Mouse (Mus musculus) erythroid progenitor cell, adult 5-6 weeks (primary cell): ENCODE results near the gene Mex3d. TPM values are rescaled to one million over a fixed set of nuclear protein-coding genes. Genes with fewer than 3 reads are reported as not detected.

Source experiments
- ATAC-seq: replicated peaks from 2 replicates; pipeline ENCODE4 v1.8.0; 2016; ENCODE audit warnings: moderate number of reproducible peaks, mild to moderate bottlenecking, moderate TSS enrichment, inconsistent platforms; ENCODE audit not compliant: poor library complexity, low FRiP score, severe bottlenecking
- total RNA-seq, 2 experiments: library from RNA; stranded (forward) in 1 of 2; stranded (reverse) in 1 of 2; fragments of 150-400 nt in 1 of 2; fragments of 186-747, 209-891 nt in 1 of 2; gene quantifications; 2 replicates each; pipeline versions ENCODE4 v1.2.3 to v1.2.4; 2015 to 2017; ENCODE audit warnings: low replicate concordance in 2 of 2

Gene Mex3d
- total RNA-seq, 2 experiments from 2014 or later = not detected

- ATAC-seq = no peak
Measured at GRCm38 (mm10) chr10:80417371-80417770, 29.9 kb upstream of the Mex3d start.

- no peak for ATAC-seq
Measured at GRCm38 (mm10) chr10:80415566-80415965, 28.1 kb upstream of the Mex3d start.

DNA sequence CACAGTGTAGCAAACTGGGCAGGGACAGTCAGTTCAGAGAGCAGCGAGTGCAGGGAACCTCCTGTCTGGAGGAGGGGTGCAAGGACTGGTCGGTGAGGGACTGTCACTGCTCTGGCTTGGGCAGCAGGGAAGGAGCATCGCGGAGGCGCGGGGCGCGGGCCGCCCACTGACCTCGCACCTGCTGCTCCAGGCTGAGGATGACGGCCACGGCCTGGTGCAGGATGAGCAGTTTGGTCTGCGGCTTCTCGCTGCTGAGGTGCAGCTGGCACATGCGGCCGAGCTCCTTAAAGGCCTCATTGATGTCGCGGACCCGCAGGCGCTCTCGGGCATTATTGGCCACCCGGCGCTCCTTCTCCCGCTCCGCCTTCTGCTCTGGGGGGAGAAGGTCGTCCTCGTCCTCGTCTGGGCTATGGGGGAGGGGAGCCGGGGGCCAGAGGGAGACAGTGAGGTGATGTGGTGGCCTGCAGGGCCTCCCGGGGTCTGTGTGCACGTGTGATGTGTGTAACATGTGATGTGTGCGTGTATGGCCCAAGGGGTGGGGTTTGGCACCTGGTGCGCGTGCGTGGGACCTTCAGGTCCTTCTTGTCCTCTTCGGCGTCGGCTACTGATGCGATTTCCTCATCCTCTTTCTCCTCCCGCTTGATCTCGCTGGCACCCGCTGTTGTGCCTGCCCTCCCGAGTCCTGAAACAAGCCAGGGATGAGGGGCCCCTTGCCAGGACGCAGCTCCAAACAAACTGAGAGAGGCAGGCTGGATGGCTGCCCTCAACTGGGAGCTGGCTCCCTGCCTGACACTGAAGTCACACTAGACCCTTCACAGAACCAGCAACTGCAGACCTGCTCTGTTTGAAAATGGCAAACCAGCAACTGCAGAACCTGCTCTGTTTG lies 25.4 kb upstream of the Mex3d start:
- ATAC-seq = no peak

DNA sequence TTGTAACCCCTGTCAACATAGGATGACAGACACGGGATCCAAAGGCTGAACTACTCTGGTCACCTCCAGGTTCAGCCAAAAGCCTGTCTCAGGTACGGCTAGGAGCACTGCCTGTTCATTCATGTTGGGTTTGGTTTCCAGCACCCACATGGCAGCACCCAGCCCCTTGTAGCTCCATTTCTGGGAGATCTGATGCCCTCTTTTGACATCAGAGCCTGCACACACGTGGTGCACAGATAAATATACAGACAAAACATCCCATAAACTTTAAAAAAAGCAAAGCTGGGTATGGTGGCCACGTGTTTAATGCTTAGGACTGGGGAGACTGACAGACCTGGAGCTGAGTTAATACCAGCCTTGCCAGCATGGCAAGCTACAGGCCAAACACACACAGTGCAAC lies 20.5 kb upstream of the Mex3d start:
- ATAC-seq = no peak

- peak; percentile 89 for ATAC-seq
Measured at GRCm38 (mm10) chr10:80406684-80407501, 19.4 kb upstream of the Mex3d start, which contains the start of gene Uqcr11. Gene Uqcr11, minus strand, starts transcription at chr10:80406830.

- no peak for ATAC-seq
Measured at GRCm38 (mm10) chr10:80405481-80406173, 18.2 kb upstream of the Mex3d start.

- ATAC-seq = no peak
Measured at GRCm38 (mm10) chr10:80403044-80403692, 15.7 kb upstream of the Mex3d start.

DNA sequence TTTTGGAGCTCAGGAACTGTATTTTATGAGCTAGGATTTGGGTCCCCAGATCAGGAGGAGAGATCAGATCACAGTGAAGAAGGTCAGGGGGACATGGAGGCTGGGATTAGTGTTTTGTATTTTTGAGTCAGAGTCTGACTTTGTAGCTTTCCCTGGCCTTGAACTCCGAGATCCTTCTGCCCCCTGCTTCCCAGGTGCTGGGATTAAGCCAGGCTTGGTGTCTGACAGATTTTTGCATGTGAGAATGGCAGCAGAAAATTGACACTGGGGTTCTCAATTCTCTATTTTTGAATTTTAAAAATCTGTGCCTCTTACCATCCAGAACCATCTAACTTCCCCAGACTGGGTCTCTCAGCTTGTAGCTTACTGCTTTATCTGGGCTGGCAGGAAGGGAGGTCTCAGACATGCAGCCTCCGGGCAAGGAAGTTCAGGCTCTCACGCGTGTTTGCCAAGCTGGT lies 13.3 kb upstream of the Mex3d start:
- no peak for ATAC-seq

DNA sequence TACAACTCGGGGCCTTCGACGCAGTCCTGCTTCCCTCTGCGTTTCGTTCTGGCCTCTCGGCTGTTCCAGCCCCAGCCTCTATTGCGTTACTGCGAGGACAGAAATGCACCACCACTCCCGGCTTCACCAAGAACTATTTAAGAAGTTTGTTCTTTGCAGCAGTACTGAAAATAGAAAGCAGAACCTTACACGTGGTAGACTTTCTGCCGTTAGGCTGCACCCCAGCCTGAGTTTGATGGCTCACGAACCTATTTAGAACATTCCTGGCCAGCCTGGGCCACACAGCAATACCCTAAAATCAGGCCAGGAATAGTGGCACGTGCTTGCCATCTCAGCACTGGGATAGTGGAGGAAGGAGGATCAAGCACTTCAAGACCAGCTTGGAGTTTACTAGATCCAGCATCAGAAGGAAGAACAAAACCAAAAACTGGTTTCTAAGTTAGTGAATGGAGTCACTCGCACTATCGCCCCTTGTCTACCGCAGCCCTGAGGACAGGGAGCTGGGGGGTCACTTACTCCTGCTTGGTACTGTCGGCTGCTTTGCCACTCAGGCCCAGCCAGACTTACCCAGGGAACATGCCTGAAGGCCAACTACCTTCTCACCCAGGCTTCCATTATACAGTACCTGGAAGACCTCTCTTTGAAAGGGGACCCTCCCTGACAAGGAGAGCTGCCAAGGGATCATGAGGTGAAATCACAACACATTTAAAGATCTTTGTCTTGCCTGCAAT lies 12.7 kb upstream of the Mex3d start:
- ATAC-seq = peak; percentile 15

DNA sequence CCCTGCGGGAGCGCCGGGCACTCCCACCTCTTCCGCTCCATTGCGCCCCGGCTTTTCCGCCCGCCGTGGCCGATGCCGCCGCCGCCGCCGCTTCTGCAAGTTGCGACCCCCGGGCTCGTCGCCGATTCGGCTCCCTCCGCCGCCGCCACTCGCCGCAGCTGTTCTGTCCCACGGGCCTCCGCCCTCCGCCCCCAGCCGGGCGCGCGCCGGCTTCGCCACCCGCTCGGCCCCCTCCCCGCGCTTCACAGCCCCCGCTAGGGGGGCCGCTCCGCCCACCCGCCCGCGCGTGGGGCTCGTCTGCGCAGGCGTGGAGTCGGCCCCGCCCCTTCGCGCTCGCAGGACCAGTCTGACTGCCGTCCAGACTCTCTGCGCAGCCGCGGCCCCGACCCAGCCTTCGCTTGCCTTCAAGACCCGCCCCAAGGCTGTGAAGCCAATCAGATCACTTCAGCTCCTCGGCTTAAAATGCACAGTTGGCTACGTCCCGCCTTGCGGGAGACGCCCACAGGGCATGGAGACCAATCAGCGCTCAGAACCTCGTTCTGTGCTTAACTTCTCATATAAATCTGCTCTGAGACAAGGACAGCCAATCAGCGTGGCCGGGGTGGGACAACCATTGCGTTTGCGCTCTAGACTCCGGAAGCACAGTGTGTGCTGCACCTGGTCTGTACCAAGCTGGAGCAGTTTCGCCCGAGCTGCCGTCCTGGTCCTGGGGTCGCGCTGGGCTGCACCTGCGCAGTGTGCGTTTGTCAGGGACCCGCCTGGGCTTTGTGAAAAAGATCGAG lies 11.9 kb upstream of the Mex3d start, which contains the start of gene Mbd3:
Mbd3 (minus strand) TSS at position 360 of the 782 bp plus-strand sequence.
- peak; percentile 90 for ATAC-seq

GRCm38 (mm10) chr10:80398719-80399190 lies 11.3 kb upstream of the Mex3d start:
- ATAC-seq = peak; percentile 78

DNA sequence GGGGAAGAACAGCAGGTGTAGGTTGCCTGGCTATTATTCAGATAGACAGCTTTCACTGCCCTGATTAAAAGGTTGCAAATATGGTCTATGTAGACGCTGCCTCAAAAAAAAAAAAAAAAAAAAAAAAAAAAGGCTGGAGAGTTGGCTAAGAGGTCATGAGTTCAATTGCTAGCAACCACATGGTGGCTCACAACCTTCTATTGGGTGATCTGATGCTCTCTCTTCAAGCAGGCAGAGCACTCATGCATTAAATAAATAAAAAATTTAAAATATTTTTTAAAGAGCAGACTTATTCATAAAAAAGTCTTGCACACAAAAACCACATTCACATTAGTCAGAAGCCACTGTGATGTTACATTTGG lies 10.7 kb upstream of the Mex3d start:
- ATAC-seq = no peak

DNA sequence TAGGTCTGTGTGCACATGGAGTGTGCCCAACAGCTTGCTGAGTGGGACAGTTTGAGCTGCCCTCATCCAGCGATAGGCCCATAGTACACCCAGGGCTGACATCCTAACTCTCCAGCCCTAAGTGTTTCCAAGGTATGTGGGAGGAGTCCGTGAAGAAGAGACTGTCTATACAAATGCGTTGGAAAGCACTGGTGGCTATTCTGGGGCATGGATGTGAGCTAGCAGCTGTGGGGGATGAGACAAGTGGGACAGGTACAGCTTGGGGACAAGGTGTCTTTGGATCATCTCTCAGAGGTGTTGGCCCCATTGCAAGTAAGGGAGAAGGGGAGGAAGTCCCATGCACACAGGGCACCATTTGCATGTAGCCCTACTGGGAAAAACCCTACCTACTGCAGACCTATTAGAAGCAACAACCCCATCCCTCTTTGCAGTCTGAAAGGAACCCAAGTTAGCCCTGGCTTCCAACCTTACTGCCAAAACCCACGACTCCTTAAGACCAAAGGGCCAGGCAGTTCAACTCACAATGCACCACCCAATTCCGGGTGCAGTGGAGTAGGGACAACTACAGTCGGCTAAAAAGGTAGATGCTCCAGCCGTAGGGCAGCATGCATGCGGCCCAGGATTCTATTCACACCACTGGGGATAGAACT lies 10.2 kb upstream of the Mex3d start:
- ATAC-seq = no peak

DNA sequence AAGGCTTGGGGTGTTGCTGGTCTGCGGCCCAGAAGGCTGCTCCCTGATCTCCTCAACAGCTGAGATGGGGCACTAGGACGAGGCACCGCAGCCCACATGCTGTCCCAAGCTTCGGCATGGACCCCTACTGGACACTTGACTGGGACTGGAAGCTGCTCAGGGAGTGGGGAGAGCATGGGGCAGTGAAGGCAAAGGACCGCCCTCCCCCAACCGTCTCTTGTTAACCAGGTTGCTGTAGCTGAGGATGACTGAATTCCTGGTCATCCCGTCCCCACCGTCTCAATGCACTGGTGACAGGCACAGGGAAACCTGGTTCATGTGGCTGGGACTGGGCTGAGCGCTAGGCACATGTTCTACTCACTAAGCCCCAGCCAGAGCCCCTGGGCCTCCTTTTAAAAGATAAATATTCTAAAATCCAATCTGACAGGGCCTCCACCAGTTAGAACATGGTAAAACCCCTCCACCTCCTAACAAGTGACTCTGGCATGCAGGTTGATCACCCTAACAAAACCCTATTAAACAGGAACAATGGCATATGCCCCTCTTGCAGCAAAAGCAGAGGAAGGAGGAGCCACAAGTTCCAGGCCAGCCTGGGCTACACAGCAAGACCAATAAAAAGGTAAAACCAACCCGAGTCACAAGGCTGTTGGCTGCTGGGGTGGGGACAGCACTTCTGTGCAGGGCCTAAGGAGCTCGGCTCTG lies 9.5 kb upstream of the Mex3d start:
- no peak for ATAC-seq

- no peak for ATAC-seq
Measured at GRCm38 (mm10) chr10:80395025-80395627, 7.7 kb upstream of the Mex3d start.

GRCm38 (mm10) chr10:80392687-80393086 lies 5.2 kb upstream of the Mex3d start:
- no peak for ATAC-seq

DNA sequence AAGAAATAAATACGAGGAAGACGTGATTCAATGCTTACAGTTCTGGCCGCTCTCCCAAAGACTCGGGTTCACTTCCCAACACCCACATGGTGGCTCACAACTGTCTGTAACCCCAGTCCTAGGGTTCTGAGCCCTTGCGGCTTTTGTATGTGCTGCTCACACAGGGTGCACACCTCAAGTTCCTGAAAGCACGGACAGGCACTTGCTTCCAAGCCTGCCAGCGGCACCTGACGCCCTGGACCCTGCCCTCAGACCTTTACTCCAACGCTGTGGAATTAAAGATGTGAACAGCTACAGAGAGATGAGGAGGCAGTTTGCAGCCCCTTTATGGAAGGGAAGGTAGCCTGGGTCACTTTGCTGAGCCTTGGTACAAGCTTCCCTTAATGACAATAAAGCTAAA lies 3.2 kb upstream of the Mex3d start:
- ATAC-seq = no peak
